Mouse (Mus musculus): ENCODE results near the gene Inhbb.

DNA sequence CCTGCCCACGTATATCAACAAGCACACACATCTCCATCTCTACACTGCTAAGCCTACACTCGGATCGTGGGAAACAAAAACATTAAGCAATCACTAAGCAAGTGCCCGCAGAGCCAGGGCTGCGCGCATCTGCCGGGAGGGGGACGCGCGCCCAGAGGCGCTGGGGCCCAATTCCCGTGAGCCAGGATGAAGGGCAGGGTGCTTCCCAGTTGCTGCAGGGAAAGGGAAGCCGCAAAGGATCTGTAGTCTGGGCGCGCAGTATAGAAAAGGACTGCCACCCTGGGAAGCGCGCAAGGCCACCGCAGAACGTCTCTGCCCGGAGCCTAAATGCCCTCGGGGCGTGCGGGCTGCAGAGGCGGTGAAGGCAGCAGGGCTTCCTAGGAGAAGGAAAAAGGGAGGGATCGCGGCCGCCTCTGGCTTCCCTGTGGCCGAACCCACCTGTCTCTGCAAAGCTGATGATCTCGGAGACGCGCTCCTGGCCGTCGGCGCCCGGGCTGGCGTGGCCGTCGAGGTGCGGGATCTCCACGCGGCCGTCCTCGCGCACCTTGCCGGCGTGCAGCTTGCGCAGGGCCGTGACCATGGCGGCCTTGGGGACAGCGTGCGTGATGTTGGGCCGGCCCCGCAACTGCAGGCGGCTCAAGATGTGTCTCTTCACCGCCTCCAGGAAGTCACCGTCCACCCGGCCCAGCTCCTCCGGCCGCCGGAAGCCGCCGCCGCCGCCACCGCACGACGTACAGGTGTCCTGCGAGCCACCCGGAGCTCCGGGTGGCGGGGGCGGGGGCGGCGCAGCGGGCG, 1.7 kb downstream of the Inhbb start:
- TF ChIP-seq CTCF (IDR thresholded peaks at IDR 0.05; ENCODE audit: borderline replicate concordance, insufficient read depth, low read length) (no peak), POLR2A (IDR thresholded peaks at IDR 0.05; ENCODE audit: low read depth, low read length) (no peak)
